Mouse (Mus musculus): ENCODE measurements around the gene Usp37.
"Not testable (repeated sequence)": the region's sequence is repeated elsewhere in the genome, so short reads cannot be mapped to it uniquely, and the experiment has no call there.

Gene Usp37

DNA sequence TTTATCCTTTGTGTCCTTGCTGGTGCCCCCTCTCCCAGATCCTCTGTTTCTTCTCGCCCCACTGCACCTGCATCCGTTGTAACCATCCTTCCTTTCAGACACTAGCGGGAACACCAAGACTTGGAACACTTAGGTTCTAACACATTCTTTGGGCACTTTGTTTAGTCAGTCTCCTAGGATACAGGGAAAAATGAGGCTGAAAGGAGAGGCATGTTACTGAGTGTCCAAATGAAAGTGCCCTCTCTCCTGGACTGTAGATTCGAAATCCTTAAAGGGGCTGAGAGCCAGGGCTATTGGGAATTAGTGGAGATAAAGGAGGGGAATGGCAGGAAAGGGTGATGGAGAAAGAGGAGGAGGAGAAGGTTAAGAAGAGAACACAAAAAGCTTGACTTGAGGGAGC lies at the start of gene Usp37:
TSS of gene Usp37 (minus strand) at position 101 of the 400 bp plus-strand sequence.
- in situ Hi-C loops (cut with MboI, MseI): no loop called here

DNA sequence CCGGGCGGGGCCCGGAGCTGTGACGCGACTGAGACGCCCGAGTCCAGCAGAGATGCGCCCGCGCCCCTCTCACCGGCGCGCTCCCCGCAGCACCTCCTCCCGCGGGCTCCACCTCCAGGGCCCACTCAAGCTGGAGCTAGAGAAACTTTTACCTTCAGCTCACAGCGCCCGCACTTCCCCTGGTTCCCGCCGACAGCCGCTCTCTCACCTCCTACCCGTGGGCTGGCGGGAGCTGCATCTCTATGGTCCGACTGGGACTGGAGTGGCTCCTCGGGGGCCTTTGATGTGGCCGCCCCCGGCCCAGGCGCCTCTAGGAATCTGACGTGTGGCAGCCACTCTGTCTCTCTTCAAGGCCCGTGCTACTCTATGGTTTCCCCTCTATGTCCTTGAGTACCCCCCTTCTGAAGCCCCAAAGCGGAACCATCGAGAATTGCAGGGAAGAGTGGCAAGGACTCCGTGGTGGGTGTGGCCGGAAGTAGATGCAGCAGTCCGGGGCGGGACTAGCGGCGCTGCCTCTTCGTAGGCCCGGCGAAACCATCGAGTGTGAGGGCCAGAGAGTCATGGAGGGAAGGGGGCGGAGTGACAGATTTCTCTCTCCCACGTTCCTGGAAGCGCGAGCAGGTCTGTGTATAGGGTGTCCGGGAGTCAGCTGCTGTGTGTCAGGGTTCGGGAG lies 43.8 kb upstream of the Usp37 start, which contains the start of the genes Zfp142 and Bcs1l:
TSS of gene Zfp142 (minus strand) at position 474 of the 673 bp plus-strand sequence.
TSS of gene Bcs1l (plus strand) at position 517 of the 673 bp plus-strand sequence.
- in situ Hi-C loops (cut with MboI, MseI): loop anchor here (25.0 kb wide), 1 partner anchor 574 kb away; the partner anchor contains the start of gene Zfand2b

DNA sequence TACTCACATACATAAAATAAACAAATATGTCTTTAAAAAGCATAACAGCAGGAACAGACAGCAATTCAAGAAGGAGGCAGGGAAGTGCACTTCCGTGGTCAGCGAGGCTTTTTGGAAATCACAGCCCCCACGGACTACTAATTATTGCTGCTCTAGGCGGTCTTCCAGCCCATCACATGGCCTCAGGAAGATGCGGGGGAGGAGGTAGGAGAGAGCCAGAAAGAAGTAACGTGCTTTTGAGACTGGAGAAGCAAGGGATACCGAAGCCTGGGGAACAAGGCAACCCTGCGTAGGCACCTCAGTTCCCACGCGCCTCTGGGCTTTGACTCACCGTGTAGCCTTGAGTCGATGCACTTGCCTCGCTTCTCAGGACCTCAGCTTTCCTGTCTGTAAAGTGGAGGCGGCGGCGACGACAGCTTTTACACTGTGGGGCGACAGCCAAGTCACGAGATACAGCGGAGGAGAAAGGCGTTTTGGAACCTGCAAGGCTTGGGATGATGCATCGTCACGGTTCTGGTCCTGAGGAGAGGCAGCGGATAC lies 43.2 kb upstream of the Usp37 start:
- in situ Hi-C loops (cut with MboI, MseI): loop anchor here (25.0 kb wide), 1 partner anchor 575 kb away; the partner anchor contains the start of gene Zfand2b

DNA sequence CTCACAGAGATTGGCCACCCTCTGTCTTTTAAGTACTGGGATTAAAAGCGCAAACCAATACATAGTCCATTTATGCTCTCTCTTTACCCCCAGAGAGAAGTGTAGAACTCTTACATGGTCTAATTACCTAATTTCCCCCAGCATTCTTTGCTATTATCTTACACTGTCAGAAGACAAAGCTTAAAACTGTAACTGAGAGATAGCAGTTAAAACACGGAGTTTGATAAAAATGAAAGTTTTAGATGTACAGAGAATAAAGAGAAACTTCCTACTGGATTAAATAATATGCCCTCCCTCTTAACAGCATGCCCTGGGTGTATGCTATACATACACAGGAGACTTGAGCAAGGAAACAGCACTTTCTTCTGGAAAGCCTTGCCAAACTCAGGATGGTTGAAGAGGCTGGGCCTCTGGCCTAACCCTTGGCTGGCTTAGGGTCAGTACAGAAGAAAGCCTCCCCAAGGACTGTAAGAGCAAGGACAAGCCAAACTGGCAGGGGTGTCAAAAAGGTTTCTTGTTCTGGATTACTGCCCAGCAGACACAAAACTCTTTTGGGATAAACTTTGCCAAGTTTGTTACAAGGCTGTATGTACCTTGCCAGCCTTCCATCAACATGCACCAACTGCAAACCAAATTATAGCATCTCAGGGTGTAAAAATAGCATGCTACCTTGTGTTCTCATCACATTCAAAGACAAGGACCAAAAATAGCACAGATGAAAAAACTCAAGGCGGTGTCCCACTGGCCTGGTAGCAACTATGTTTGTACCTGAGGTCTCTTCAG lies 40.7 kb upstream of the Usp37 start:
- in situ Hi-C loops (cut with MboI, MseI): loop anchor here (25.0 kb wide), 1 partner anchor 577 kb away; the partner anchor contains the start of gene Zfand2b

DNA sequence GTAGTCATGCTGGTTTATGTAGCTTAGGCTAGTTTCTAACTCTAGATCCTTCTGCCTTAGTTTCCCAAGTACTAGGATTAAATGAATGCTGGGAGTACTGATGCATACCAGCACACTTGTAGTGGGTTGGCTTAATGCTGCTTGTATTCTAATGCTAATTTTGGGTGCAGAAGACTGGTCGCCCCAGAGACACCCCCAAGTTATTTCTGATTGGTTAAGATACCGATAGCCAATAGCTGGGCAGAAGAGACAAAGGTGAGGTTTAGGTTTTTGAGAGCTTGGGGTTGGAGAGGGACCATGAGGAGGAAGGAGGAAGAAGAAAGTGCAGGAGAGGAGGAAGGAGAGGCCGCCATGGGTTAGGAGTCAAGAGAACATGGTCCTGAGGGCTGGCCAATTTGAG lies 38.5 kb upstream of the Usp37 start:
- in situ Hi-C loops (cut with MboI, MseI): loop anchor here (25.0 kb wide), 1 partner anchor 580 kb away; the partner anchor contains the start of gene Zfand2b

DNA sequence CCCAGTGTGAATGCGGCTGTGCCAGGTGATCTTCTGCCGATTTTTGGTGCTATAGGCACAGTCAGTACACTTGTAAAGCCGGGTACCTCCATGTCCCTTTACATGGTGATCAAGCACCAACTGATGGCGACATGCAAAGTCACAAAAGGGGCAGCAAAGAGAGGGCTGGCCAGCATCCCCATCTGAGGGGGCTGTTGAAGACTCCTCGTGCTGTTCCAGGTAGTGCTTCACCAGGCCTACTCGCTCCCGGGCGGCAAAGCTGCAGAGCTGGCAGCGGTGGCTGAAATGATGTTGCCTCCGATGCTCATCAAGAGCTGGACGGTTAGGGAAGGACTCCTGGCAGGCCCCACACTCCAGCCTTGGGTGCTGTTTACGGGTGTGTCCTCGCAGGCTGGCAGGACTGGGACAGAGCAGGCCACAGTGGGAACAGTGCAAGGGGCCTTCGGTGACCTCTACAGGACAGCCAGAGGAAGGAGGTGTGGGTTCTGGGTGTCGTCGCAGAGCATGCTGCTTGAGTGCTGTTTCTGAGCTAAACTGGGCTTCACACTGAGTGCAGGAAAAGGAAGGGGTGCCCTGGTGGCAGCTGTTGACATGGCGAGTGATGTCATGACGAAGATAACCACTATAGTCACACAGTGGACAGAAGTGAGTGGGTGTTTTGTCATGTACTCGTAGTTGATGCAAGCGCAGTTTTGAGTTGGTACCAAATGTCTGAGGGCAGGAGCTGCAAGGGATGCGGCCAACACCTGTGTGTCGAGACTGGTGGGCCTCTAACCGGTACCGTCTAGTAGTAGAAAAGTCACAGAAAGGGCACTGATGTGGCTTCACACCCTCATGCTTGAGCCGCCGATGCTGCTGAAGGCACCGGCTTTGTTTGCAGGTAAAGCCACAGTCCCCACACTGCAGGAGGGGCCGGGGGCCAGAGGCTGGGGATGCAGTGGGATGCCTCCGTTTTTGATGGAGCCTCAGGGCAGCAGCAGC lies 25.9 kb upstream of the Usp37 start:
- in situ Hi-C loops (cut with MboI, MseI): loop anchor here (10.0 kb wide), 2 partner anchors 85 to 305 kb away; no protein-coding TSS in a partner anchor

DNA sequence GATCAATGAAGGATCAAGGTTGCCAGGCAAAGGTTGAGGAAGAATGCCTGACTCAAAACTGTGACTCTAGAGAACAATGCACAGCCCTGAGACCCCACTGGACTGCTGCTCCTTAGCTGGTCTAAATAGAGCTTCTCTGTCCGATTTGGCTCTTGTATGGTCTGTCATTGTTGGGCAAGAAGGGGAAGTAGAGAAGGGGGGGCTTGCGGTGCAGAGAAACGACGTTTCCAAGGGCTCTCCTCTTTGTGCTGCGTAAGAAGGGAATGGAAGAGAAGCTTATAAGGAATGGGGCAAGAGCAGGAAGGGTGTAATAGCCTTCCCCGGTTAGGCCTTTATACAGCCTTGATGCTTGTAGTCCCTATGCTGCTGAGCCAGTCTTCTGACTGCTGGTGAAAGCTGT lies 21.8 kb upstream of the Usp37 start:
- in situ Hi-C loops (cut with MboI, MseI): no loop called here

DNA sequence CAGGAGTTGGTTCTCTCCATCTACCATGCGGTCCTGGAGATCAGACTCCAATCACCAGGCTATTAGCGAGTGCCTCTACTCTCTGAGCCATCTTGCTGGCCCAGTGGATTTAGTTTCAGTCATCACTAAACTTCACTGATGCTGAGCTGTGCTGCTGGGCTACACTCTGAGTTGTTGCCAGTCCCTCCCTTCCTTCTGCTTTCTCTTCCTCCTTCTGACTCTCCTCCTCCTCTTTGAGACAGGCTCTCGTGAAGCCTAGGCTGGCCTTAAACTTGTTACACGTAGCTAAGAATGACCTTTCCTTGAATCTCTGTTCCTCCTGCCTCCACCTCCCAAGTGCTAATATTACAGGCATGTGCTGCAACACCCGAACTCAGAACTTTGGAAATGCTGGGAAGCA lies 15.0 kb upstream of the Usp37 start:
- in situ Hi-C loops (cut with MboI, MseI): no loop called here

DNA sequence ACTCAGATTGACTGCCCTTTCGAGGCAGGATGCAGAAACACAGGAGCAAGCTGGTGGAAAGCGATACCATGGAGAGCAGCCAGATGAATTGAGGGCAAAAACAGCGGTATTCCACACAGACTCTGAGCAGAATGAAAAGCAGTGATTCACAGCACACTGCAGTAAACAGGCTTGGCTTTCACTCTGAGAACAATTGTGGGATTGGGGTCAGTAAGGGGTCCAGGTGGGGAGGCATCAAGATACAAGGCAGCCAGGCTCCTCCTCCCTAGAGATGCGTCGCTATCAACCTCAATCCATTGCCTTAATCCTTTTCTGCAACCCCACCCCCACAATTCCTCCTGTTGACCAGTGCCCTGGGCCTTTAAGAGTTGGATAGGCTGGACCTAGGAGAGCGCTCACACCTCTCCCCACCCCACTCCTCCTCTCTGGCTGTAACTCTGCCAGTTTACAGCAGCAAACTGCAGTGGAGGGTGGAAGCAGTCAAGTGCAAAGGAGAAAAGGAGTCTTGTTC lies 1.6 kb downstream of the Usp37 start, which contains the start of gene Plcd4:
TSS of gene Plcd4 (plus strand) at position 438 of the 511 bp plus-strand sequence.
- in situ Hi-C loops (cut with MboI, MseI): no loop called here

DNA sequence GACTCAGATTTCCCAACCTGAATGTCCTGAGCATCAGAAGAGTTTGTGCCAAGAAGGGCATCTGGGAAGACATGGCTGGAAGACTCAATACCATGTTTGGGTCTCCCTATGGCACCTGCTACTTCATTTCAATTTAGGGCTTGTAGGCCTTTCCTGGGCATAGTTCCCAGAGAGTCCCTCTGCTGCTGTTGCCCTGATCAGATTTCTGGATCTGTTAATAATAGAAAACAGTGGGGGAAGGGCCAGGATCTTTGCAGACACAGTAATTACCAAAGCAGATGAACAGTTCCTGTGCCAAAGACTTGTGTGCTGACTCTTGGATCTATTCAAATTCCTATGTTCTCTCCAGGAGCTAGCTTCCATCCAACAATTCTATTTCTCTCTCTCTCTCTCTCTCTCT lies 5.4 kb downstream of the Usp37 start:
- in situ Hi-C loops (cut with MboI, MseI): no loop called here

DNA sequence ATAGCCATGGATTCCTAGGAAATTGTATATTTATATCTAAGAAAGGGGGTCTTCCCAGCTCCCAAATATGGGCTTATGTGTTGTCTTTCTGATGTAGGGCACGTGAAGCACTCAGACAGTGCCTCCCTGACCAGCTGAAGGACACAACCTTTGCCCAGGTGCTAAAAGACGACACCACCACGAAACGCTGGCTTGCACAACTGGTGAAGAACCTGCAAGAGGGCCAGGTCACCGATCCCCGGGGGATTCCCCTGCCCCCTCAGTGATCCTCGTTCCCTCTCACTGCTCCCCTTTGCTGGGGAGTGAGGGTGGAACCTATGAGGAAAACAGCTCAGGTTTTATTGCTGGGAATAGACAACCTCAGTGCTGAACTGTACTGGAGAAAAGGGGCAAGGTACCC lies 15.5 kb downstream of the Usp37 start:
- in situ Hi-C loops (cut with MboI, MseI): loop anchor here (5.0 kb wide), 1 partner anchor 46 kb away; no protein-coding TSS in a partner anchor

DNA sequence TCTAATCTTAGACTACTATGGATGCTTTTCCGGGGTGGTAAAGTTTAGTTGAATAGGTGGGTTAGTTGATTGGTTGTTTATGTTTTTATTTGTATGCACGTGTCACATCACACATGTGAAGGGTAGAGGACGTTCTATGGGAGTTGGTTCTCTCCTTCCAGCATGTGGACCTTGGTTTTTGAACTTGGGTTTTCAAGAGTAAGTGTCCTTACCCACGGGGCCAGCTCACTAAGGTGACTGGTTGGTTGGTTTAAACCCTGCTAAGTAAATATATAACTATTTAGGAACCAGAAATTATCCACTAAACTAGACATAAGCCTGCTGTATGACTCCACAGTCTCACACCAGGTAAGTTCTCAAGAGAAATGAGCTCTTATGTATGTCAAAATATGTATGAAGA lies 19.3 kb downstream of the Usp37 start:
- in situ Hi-C loops (cut with MboI, MseI): loop anchor here (5.0 kb wide), 1 partner anchor 42 kb away; no protein-coding TSS in a partner anchor

DNA sequence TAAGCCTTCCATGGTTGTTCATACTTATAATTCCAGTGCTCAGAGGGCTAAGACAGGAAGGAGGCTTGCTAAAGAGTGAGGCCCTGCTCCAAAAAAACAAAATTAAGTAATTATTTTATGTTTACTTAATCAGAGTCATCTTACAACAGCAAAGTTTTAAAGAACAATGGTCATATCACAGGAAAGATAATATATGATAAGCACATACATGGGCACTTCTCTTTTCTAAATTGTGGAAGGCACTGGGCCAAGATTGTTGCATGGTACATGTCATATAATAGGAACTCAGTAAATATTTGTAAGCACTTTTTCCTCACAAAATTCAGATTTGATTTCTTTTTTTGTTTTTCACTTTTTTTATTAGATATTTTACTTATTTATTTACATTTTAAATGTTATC lies 24.2 kb downstream of the Usp37 start:
- in situ Hi-C loops (cut with MboI, MseI): no loop called here

DNA sequence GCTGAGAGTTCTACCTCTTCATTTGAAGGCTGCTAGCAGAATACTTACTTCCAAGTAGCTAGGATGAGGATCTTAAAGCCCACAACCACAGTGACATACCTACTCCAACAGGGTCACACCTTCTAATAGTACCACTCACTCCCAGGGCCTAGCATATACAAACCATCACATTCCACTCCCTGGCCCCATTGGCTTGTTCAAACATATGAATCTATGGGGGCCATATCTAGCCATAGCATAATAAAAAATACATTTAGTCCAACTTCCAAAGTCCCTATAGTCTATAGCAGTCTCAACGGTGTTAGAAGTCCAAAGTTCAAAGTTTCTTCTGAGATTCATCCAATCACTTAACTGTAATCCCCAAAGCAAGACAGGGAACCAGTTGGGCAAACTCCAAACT lies 31.1 kb downstream of the Usp37 start:
- in situ Hi-C loops (cut with MboI, MseI): not testable (repeated sequence)

DNA sequence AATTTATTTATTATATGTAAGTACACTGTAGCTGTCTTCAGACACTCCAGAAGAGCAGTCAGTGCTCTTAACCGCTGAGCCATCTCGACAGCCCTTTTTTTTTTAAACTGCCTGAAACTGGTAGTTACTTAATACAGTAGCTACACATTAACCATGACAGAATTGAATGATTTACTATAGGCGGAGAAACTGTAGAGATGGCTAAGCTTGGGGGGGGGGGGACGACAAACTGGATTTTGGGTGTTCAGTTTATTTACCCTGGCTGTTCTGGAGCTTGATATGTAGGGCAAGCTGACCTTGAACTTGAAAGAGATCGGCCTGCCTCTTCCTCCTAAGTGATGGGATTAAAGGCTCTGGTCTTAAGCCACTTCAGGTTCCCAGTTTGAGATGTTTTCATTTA lies 32.8 kb downstream of the Usp37 start:
- in situ Hi-C loops (cut with MboI, MseI): no loop called here

DNA sequence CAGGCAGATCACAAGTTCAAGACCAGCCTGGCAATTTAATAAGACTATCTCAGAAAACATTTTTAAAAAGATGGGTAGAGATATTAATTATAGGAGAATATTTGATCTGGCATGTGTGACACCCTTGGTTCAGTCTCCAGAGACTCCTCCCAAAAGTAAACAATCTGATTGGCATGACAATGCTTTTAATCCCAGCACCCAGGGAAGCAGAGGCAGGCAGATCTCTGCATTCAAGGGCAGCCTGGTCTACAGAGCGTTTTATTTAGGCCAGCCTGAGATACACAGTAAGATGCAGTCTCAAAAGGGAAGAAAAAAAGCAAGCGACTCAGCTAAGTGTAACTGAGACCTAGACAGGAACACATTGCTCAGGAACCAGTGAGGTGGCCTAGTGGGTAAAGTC lies 36.3 kb downstream of the Usp37 start:
- in situ Hi-C loops (cut with MboI, MseI): no loop called here

DNA sequence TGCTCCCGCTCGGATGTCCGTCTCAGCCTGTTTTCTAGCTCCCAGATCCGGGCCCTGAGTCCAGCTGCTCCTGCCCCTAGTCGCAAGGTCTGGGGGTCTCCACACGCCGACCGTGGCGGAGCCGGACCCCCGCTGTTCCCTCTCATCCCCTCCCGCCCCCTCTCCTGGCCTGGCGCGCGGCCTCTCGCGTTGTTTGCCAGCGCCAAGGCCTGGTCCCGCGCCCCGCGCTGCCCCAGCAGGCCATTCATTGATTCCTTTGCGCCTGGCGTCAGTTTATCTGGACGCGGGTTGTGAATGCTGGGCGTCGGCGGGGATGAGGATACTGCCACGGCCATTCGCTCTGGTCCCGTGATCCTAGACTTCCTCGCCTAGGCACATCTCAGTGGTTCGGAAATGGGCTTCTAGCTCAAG lies 37.6 kb downstream of the Usp37 start:
- in situ Hi-C loops (cut with MboI, MseI): no loop called here

DNA sequence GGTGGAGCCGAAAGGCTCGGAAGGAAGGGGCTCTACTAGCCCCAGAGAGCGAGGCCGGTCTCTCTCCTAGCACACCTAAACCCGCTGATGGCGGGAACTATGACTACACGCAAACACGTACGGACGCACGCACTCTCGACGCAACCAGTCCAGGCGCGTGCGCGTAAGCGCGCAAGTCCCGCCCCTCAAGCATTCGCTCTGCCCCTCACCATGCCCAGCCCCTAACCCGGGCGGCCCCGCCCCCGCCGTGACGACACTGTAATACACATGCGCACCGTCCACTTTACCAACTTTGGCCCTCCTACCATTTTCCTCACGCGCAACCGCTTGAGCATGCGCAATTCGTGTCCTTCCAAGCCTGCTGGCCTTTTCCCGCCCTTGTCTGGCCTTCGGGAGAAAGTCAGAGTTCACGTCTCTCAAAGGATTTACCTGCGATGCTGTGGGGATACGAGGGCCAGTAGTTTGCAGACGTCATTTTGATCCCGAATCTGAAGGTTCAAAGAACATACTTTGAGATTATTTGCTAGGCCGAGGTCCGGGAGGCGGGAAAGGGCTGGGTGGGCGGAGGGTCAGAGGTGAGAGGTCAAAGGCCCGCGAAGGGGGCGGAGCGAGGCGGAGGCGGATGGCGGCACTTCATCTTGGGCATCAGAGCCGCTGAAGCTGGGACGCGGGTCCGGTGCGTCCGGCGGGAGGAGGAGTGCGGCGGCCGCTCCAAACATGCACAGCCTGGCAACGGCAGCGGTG lies 38.2 kb downstream of the Usp37 start, which contains the start of gene Cnot9:
TSS of gene Cnot9 (plus strand) at position 338 of the 744 bp plus-strand sequence.
- in situ Hi-C loops (cut with MboI, MseI): no loop called here

DNA sequence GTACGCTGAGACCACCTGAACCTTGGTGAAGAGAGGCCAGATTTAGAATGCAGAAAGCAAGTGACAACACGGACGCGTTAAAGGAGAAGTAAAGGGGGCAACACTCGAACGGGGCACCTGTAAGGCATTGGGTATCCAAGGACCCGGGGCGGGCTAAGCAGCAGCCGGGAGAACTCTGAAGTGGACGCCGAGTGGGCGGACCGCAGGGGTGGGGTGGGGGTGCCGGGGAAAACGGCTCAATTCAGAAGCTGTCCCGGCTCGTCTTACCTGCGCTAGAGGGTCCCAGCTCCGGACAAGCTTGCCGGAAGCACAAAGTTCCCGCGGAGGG lies 38.7 kb downstream of the Usp37 start:
- in situ Hi-C loops (cut with MboI, MseI): no loop called here

DNA sequence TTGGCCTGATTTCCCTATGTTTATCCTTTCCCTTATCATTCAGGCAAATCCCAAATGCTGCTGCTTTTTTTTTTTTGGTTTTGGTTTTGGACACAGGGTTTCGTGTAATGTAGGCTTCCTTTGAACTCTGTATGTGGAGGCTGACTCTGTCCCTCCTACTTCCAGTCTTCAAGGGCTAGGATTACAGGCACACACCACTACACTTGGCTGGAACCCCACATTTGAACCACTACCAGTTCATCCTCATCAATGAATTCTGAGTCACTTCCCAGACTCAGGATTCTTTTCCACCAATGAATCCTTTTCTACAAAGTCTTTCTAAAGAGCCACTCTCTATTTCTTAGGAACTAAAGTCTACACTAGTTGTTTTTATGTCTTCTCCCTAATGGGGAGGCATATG lies 43.0 kb downstream of the Usp37 start:
- in situ Hi-C loops (cut with MboI, MseI): no loop called here
